Mouse (Mus musculus) c-Kit-positive CD71-positive TER-119-positive erythroid progenitor cells, embryonic 14.5 days (primary cell): ENCODE data around the gene Vps29.
"Not testable (repeated sequence)": the region's sequence is repeated elsewhere in the genome, so short reads cannot be mapped to it uniquely, and the experiment has no call there.

ENCODE experiments used
- DNase-seq: peaks from one replicate; pipeline ENCODE4 v3.0.0-alpha.2; 2013; ENCODE audit warnings: low spot score

Vps29 gene

DNA sequence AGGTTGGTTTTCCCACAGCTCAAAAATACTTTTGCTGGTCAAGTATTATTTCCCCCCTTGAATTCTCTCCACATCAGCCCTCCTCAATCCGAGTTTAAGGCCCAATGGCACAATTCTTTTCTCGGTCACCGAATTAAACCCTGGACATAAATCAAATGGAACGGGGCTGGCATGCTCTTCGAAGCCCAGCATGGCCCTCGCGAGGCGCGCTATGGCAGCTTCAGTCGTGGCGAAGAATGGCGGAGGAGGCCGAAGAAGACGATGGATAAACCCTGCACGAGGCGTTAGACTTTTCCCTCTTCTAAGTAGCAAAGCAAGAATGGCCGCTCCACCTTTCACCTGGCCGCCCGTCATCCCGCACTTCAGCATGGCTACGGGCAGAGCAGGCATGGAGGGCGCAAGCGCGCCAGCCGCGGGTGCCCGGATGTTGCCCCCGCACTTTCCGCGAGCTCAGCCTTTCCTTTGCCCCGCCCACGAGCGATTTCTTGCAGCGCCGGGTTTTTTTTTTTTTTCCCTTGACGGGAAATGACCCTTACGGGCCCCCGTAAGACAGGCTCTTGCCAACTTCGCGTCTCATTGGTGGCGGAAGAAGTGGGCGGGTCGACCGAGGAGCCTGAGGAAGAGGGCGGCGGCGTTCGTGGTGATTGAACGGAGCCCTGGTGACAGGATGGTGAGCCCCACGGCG, at the start of gene Vps29, which contains the start of gene Rad9b:
Gene Vps29 (plus strand): TSS at position 563 of the 685 bp plus-strand sequence.
Gene Rad9b (minus strand): TSS at position 427 of the 685 bp plus-strand sequence.
- peak; percentile 100 for DNase-seq

DNA sequence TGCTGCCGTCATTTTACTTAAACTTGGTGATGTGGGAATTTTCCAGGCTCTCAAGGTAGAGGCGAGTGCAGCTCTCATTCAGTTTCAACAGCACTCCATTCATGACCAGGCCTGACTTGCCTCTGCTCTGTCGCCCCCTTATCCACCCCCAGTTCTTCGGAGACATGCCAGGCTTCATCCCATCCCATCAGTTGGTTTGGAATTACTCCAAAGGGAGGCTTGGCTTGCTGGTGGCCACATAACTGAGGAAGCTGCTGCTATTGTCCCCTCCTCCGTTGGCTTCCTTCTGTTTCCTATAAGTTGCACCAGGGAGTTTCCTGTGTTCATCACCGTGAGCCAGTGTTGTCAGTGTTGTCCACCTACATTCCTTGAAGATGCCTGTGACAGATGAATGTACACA, 49.6 kb upstream of the Vps29 start:
- DNase-seq = no peak

DNA sequence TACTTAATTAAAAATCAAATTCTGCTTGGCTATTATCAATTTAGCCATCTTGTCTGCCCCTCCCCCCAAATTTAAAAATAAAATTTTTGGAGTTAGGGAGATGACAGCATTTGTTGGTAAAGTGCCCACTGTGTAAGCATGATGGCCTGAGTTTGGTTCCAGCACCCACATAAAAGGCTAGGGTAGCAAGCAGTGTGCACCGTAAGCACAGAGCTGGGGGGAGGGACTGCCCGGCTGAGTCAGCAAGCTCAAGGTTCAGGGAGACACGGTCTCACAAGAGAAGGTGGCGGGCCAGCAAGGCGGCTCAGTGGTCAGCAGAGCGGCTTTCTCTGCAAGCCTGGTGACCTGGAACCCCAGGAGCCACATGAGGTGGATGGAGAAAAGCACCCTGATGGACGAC, 48.7 kb upstream of the Vps29 start:
- no peak for DNase-seq

DNA sequence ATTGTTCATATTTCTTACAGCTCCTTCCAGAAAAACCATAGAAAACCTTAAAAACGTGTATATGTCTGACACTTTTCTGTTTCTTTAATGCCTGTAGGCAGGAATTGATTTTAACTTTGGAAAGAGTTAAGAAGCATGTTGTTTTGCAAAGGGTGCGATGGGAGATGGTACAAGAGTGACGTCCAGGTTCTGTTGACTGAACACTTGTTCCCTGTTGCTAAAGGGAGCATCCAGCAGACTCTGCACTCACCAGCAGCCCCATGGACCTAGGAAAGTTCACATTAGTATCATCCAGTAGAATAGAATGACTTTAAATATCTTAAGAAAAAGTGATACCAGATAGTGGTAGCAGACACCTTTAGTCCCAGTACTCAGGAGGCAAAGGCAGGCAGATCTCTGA, 47.6 kb upstream of the Vps29 start:
- DNase-seq = no peak

GRCm38 (mm10) chr5:122310699-122311098, 43.5 kb upstream of the Vps29 start:
- no peak for DNase-seq

- DNase-seq = no peak
These were observed 42.5 kb upstream of the Vps29 start for GRCm38 (mm10) chr5:122311692-122312091.

GRCm38 (mm10) chr5:122312346-122312745, 41.8 kb upstream of the Vps29 start:
- no peak for DNase-seq

GRCm38 (mm10) chr5:122312942-122313684, 41.1 kb upstream of the Vps29 start:
- DNase-seq = no peak

GRCm38 (mm10) chr5:122314966-122315667, 39.1 kb upstream of the Vps29 start:
- no peak for DNase-seq

- DNase-seq = no peak
These were observed 36.7 kb upstream of the Vps29 start for GRCm38 (mm10) chr5:122317329-122318045.

- peak; percentile 14 for DNase-seq
These were observed 36.1 kb upstream of the Vps29 start for GRCm38 (mm10) chr5:122318100-122318499.

DNA sequence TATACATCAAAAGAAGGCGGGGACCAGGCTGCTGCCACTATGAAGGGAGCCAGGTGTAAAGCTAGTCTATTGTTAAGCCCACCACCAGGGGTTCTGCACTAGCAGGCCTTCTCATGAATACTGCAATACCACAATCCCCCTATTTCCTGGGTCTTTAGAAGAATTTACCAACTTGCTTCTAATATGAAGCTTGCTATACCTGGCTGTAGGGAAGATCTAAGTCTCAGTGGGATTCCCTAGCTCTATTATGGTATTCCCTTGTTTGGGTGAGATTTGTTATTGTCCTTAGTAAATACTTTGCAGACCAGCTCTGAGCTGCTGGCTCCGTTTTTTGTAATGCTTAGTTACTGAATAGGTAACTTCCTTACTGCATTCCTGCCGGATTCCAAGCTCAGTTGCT, 35.2 kb upstream of the Vps29 start:
- DNase-seq = not testable (repeated sequence)

- no peak for DNase-seq
These were observed 34.5 kb upstream of the Vps29 start for GRCm38 (mm10) chr5:122319474-122320204.

- DNase-seq = no peak
These were observed 33.9 kb upstream of the Vps29 start for GRCm38 (mm10) chr5:122320205-122320781.

GRCm38 (mm10) chr5:122323523-122323922, 30.6 kb upstream of the Vps29 start:
- DNase-seq = no peak

DNA sequence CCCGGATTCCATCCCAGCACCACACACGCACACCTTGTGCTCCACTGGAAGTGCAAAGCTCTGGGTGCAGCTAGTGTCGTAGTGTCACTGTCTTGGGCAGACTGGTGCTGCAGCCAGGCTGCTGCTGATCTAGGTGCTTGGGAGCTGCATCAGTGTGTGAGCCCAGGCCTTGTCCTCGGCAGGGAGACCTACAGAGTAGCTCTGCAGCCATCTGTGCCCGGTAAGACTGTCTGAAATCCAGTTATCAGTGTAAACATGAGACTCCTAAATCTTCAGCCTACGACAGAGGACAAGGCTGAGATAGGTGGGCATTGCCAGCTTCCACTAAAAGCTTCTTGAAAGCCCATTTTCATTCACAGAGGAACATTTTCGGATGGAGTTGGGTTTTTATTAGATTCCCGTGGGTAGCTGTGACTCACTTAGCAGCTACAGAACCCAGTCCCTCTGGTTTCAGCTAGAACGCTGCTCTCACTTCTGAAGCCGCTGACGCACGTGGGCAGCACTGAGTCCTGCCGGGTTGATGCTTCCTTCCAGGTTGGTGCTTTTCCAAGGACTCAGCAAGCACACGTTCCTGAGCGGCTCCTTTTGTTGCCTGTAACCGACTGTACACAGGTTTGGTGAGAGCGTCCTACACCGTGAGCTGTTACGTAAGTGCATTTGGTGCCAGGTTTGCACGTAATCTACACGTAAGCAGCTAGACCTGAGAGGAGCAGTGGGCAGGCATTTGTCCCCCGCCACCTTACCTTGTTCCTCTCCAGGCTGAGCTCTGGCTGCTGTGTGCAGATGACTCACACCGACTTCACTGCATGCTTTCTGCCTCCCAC, 29.3 kb upstream of the Vps29 start:
- DNase-seq = no peak

- no peak for DNase-seq
These were observed 28.7 kb upstream of the Vps29 start for GRCm38 (mm10) chr5:122325477-122325876.

DNA sequence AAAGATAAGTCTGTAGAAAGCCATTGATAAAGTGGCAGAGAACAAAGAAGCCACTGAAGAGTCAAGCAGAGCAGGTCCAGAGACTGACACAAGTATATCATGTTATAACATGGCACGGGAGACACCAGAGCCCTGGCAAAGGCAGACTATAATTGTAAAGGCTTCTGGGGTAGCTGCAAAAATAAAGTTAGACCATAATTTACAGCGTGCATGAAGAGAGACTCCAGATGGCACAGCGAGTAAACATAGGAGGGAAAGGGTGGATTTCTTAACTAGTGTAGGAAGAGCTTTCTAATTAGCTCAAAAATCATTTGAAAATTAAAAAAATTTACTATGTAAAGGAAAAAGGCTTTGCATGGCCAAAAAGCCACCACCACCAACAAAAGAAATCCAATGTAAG, 26.9 kb upstream of the Vps29 start:
- DNase-seq = no peak

DNA sequence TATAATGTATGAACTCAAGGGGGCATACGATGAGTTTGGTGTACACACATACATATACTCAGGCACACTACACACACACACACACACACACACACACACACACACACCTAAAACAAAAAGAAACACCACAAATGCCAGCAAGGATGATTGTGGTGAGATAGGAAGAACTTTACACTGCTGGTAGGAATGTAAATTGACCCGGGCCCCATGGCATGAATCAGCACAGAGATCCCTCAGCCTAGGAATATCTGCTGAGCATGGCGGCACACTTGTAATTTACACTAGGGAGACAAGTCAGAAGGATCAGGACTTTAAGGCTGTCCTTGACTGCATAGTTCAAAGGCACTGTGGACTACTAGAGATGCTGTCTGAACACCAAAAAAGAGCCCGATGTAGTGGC, 23.9 kb upstream of the Vps29 start:
- no peak for DNase-seq

GRCm38 (mm10) chr5:122334682-122335081, 19.5 kb upstream of the Vps29 start:
- DNase-seq = no peak
